Mouse (Mus musculus): Measurements from ENCODE around the gene Shb.
"Not testable (repeated sequence)": the region's sequence is repeated elsewhere in the genome, so short reads cannot be mapped to it uniquely, and the experiment has no call there.

DNA sequence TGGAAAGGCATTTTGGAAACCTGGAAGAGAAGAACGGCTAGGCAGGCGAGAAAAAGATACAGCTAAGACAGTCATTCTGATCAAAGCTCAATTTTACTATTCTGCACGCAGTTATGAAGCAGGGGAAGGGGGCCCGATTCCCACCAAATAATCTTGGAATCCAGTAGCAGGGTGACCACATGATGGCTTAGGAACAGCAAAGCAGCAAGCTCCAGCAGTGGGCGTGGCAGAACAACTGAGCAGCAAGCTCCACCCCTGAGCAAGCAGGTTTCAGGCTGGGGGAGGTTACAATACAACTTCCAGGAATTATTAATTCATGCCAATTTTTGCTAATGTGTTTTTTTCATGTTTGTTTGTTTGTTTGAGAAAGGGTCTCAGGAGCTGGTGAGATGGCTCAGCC is 145.0 kb downstream of the Shb start:
- not testable (repeated sequence) for TF ChIP-seq POLR2A (IDR thresholded peaks at IDR 0.05; ENCODE audit: low read depth, low read length); CTCF (IDR thresholded peaks at IDR 0.05; ENCODE audit: extremely low read depth, insufficient read length, insufficient replicate concordance, low read depth, low read length)

Measured in small intestine, adult 2 months (tissue).